Mouse (Mus musculus): ENCODE data around the gene Ccr10. TPM values are rescaled to one million over a fixed set of nuclear protein-coding genes. Genes with fewer than 3 reads are reported as not detected.
"Not testable (repeated sequence)": the region's sequence is repeated elsewhere in the genome, so short reads cannot be mapped to it uniquely, and the experiment has no call there.

Ccr10 gene
- polyA plus RNA-seq, 1 experiment from 2014 or later, result 0.11 TPM

GRCm38 (mm10) chr11:101166357-101166756, 8.9 kb downstream of the Ccr10 start:
- WGBS, result 74% methylated on average over 14 of the region's 14 CpGs
- DNase-seq (no peak), ATAC-seq (ENCODE audit: insufficient read depth) (no peak)
- no peak for TF ChIP-seq CTCF (IDR thresholded peaks at IDR 0.05; ENCODE audit: low read depth)
- H3K27me3 ChIP-seq (ENCODE audit: insufficient read depth, low read length), result peaks cover 50% of the 10 kb centered on the region
- H3K9me3 ChIP-seq (ENCODE audit: low read depth, low read length), result no peaks in the 10 kb centered on the region
- H3K27ac ChIP-seq (ENCODE audit: low read depth), result no peak overlapping the region
- peaks cover 68% of the 10 kb centered on the region for H3K36me3 ChIP-seq (ENCODE audit: insufficient read depth)
- peaks cover 5% of the 10 kb centered on the region; the same call in 1 of the 2 replicates for H3K4me1 ChIP-seq (ENCODE audit: insufficient read depth)
- no peak overlapping the region for H3K4me2 ChIP-seq
- no peak overlapping the region for H3K4me3 ChIP-seq (ENCODE audit: low read depth, low read length)
- H3K9ac ChIP-seq, result no peak overlapping the region

- Histone ChIP-seq H3K27me3 (ENCODE audit: insufficient read depth, low read length) (peaks cover 50% of the 10 kb centered on the region), H3K9ac (no peak overlapping the region), H3K27ac (ENCODE audit: low read depth) (peak overlapping the region; percentile 30; the same call in 1 of the 2 replicates), H3K4me1 (ENCODE audit: insufficient read depth) (peaks cover 5% of the 10 kb centered on the region; the same call in 1 of the 2 replicates), H3K36me3 (ENCODE audit: insufficient read depth) (peaks cover 71% of the 10 kb centered on the region), H3K4me3 (ENCODE audit: low read depth, low read length) (no peak overlapping the region), H3K9me3 (ENCODE audit: low read depth, low read length) (no peaks in the 10 kb centered on the region), H3K4me2 (peak overlapping the region; percentile 44; the same call in 1 of the 2 replicates)
- DNase-seq, result peak; percentile 47
- no peak for ATAC-seq (ENCODE audit: insufficient read depth)
- 32% methylated on average over 35 of the region's 35 CpGs for WGBS
- no peak for TF ChIP-seq CTCF (IDR thresholded peaks at IDR 0.05; ENCODE audit: low read depth)
Observed at GRCm38 (mm10) chr11:101164677-101165580, 10.3 kb downstream of the Ccr10 start.

- H3K9ac ChIP-seq, result 0 out of 2 replicates have a peak overlapping the region, but pooled peaks have one; percentile 16
- no peak for TF ChIP-seq CTCF (IDR thresholded peaks at IDR 0.05; ENCODE audit: low read depth)
- no peak for ATAC-seq (ENCODE audit: insufficient read depth)
- H3K27me3 ChIP-seq (ENCODE audit: insufficient read depth, low read length), result peaks cover 50% of the 10 kb centered on the region
- H3K4me3 ChIP-seq (ENCODE audit: low read depth, low read length), result peak overlapping the region; percentile 15
- peak overlapping the region; percentile 44 for H3K4me2 ChIP-seq
- 22% methylated on average over 21 of the region's 21 CpGs for WGBS
- H3K9me3 ChIP-seq (ENCODE audit: low read depth, low read length), result no peaks in the 10 kb centered on the region
- no peak overlapping the region for H3K27ac ChIP-seq (ENCODE audit: low read depth)
- no peak for DNase-seq
- H3K36me3 ChIP-seq (ENCODE audit: insufficient read depth), result peaks cover 71% of the 10 kb centered on the region
- H3K4me1 ChIP-seq (ENCODE audit: insufficient read depth), result peaks cover 2% of the 10 kb centered on the region; the same call in 1 of the 2 replicates
Observed at GRCm38 (mm10) chr11:101164351-101164665, 10.9 kb downstream of the Ccr10 start.

- peak overlapping the region; percentile 15 for H3K4me3 ChIP-seq (ENCODE audit: low read depth, low read length)
- H3K4me2 ChIP-seq, result peak overlapping the region; percentile 44
- TF ChIP-seq CTCF (IDR thresholded peaks at IDR 0.05; ENCODE audit: low read depth), result no peak
- WGBS, result 32% methylated on average over 49 of the region's 49 CpGs
- 0 out of 2 replicates have a peak overlapping the region, but pooled peaks have one; percentile 16 for H3K9ac ChIP-seq
- no peak overlapping the region for H3K27ac ChIP-seq (ENCODE audit: low read depth)
- H3K4me1 ChIP-seq (ENCODE audit: insufficient read depth), result no peaks in the 10 kb centered on the region
- ATAC-seq (ENCODE audit: insufficient read depth) (no peak), DNase-seq (no peak)
- H3K9me3 ChIP-seq (ENCODE audit: low read depth, low read length), result no peaks in the 10 kb centered on the region
- peaks cover 50% of the 10 kb centered on the region for H3K27me3 ChIP-seq (ENCODE audit: insufficient read depth, low read length)
- H3K36me3 ChIP-seq (ENCODE audit: insufficient read depth), result peaks cover 71% of the 10 kb centered on the region
Observed at GRCm38 (mm10) chr11:101163476-101164350, 11.5 kb downstream of the Ccr10 start.

DNA sequence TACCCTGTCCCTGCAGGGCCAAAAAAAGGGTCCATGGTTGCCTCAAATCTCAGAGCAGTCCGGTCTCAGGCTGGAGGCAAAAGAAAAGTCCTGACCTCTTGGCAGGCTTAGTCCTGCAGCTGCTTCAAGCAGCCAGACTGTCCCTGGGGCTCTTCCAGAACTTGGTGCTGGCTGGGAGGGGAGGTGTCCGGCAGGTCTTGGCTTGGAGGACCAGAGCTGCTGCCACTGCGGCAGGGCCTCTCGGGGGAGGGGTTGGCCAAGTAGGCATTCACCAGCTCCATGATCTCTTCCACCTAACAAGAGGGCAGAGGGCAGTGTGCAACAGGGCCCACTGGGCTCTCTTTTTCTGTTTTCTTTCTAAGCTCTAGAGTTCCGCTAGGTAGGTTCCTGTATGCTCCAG, 12.5 kb downstream of the Ccr10 start:
- Histone ChIP-seq H3K36me3 (ENCODE audit: insufficient read depth) (peaks cover 65% of the 10 kb centered on the region), H3K27me3 (ENCODE audit: insufficient read depth, low read length) (peaks cover 42% of the 10 kb centered on the region), H3K4me1 (ENCODE audit: insufficient read depth) (no peaks in the 10 kb centered on the region), H3K9ac (no peak overlapping the region), H3K27ac (ENCODE audit: low read depth) (no peak overlapping the region), H3K4me2 (no peak overlapping the region), H3K9me3 (ENCODE audit: low read depth, low read length) (no peaks in the 10 kb centered on the region), H3K4me3 (ENCODE audit: low read depth, low read length) (no peak overlapping the region)
- 63% methylated on average over 5 of the region's 5 CpGs for whole genome bisulfite sequencing
- no peak for TF ChIP-seq CTCF (IDR thresholded peaks at IDR 0.05; ENCODE audit: low read depth)
- DNase-seq (peak; percentile 46), ATAC-seq (ENCODE audit: insufficient read depth) (no peak)

DNA sequence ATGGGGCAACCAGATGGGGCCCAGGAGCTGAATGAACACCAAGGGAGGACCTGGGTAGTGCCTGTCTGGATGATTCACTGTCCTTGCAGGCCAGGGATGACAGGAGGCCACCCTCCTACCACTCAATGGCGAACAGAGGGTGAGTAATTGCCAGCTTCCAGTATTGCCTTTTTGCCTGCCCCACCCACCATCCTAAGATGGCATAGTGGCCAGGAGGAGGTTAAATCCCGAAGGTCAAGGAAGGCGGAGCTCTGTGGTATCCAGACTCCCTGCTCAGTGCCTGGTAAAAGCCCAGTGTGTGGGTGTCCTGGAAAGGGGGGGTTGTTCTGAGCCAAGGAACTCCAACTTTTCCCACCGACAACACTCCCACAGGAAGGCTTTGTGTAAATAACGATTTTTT, 12.9 kb downstream of the Ccr10 start:
- Histone ChIP-seq H3K27ac (ENCODE audit: low read depth) (no peak overlapping the region), H3K27me3 (ENCODE audit: insufficient read depth, low read length) (peaks cover 38% of the 10 kb centered on the region), H3K4me3 (ENCODE audit: low read depth, low read length) (no peak overlapping the region), H3K4me1 (ENCODE audit: insufficient read depth) (no peaks in the 10 kb centered on the region), H3K36me3 (ENCODE audit: insufficient read depth) (peaks cover 61% of the 10 kb centered on the region), H3K9me3 (ENCODE audit: low read depth, low read length) (no peaks in the 10 kb centered on the region), H3K4me2 (no peak overlapping the region), H3K9ac (no peak overlapping the region)
- ATAC-seq (ENCODE audit: insufficient read depth), result no peak
- 48% methylated on average over 5 of the region's 5 CpGs for WGBS
- DNase-seq, result no peak
- TF ChIP-seq CTCF (IDR thresholded peaks at IDR 0.05; ENCODE audit: low read depth), result no peak

GRCm38 (mm10) chr11:101161551-101161950, 13.7 kb downstream of the Ccr10 start:
- H3K9ac ChIP-seq, result no peak overlapping the region

DNA sequence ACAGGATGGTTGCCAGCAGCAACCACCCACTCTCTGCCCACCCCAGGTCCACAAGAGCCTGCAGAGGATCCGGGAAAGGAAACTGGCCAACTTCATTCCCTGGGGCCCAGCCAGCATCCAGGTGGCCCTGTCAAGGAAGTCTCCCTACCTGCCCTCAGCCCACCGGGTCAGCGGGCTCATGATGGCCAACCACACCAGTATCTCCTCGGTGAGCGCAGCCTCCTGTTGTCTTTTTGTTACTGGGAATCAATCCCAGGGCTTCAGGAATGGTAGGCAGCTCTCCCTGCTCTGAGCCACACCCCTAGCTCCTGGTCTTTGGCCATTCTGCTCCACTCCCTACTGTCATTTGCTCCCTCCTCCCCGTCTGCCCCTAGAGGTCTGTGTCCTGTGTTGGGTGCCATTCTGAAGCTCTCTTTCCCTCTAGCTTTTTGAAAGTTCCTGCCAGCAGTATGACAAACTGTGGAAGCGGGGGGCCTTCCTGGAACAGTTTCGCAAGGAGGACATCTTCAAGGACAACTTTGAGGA, 14.2 kb downstream of the Ccr10 start:
- H3K4me2 ChIP-seq; H3K27ac ChIP-seq (ENCODE audit: low read depth); H3K9ac ChIP-seq; H3K4me1 ChIP-seq (ENCODE audit: insufficient read depth); DNase-seq; H3K9me3 ChIP-seq (ENCODE audit: low read depth, low read length); ATAC-seq (ENCODE audit: insufficient read depth); H3K4me3 ChIP-seq (ENCODE audit: low read depth, low read length): not testable (repeated sequence)
- peaks cover 48% of the 10 kb centered on the region for H3K36me3 ChIP-seq (ENCODE audit: insufficient read depth)
- peaks cover 26% of the 10 kb centered on the region for H3K27me3 ChIP-seq (ENCODE audit: insufficient read depth, low read length)
- WGBS, result 79% methylated on average over 6 of the region's 8 CpGs

More at GRCm38 (mm10) chr11:101161551-101161950, 13.7 kb downstream of the Ccr10 start:
- Histone ChIP-seq H3K4me3 (ENCODE audit: low read depth, low read length) (no peak overlapping the region), H3K4me2 (no peak overlapping the region), H3K36me3 (ENCODE audit: insufficient read depth) (peaks cover 53% of the 10 kb centered on the region), H3K27ac (ENCODE audit: low read depth) (no peak overlapping the region), H3K27me3 (ENCODE audit: insufficient read depth, low read length) (peaks cover 30% of the 10 kb centered on the region), H3K4me1 (ENCODE audit: insufficient read depth) (no peaks in the 10 kb centered on the region), H3K9me3 (ENCODE audit: low read depth, low read length) (no peaks in the 10 kb centered on the region)
- no peak for TF ChIP-seq CTCF (IDR thresholded peaks at IDR 0.05; ENCODE audit: low read depth)
- 84% methylated on average over 15 of the region's 15 CpGs for WGBS
- ATAC-seq (ENCODE audit: insufficient read depth) (no peak), DNase-seq (no peak)

DNA sequence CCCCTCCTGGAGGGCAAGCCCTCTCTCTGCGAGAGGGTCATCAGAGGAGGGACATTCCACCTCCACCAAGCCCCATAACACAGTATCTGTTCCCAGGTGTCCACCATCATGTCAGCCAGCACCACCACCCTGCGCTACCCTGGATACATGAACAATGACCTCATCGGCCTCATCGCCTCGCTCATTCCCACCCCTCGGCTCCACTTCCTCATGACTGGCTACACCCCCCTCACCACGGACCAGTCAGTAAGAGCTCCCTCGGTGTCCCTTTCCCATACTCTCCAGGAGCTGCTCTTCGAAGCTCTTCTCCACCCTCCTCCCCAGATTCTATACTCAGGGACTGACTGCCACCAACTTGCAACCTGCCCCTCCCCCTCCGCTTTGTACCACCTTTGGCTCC, 15.1 kb downstream of the Ccr10 start:
- DNase-seq; H3K9ac ChIP-seq; H3K9me3 ChIP-seq (ENCODE audit: low read depth, low read length); H3K4me2 ChIP-seq; ATAC-seq (ENCODE audit: insufficient read depth); H3K4me3 ChIP-seq (ENCODE audit: low read depth, low read length); H3K4me1 ChIP-seq (ENCODE audit: insufficient read depth); H3K27ac ChIP-seq (ENCODE audit: low read depth): not testable (repeated sequence)
- H3K27me3 ChIP-seq (ENCODE audit: insufficient read depth, low read length), result peaks cover 18% of the 10 kb centered on the region
- WGBS, result 66% methylated on average over 5 of the region's 10 CpGs
- peaks cover 40% of the 10 kb centered on the region for H3K36me3 ChIP-seq (ENCODE audit: insufficient read depth)

Measured in lung, embryonic 14.5 days (tissue).